Mouse (Mus musculus) left cerebral cortex, adult 18-20 months (tissue): Measurements from ENCODE around the gene Trpm5. TPM values are rescaled to one million over a fixed set of nuclear protein-coding genes. Genes with fewer than 3 reads are reported as not detected.
A peak's percentile ranks its signal among the peaks of the same experiment; 100 is the strongest.

Experiments used
- DNase-seq, 2 experiments: peaks; one replicate each; pipeline ENCODE4 v3.0.0; 2021 to 2022; ENCODE audit warnings: low spot score in 2 of 2, mixed read lengths in 1 of 2
- long read RNA-seq, 2 experiments: library from polyadenylated mRNA; stranded (forward); transcript quantifications; one replicate each; pipeline ENCODE4 v2.0.0; 2021
- total RNA-seq, 2 experiments: library from RNA; stranded (reverse); gene quantifications; 2 replicates each; pipeline ENCODE4 v1.2.3; 2021

The Trpm5 gene
- total RNA-seq: not detected
- long read RNA-seq, experiment 1, partial matches to known transcripts: 0 of 1 reads
- long read RNA-seq, experiment 1, other reads (novel, unspliced or antisense): 1 of 1 reads
- long read RNA-seq, experiment 2: 0 reads

GRCm38 (mm10) chr7:143094592-143095553 lies at the start of gene Trpm5:
Gene Trpm5, minus strand, starts transcription at chr7:143094642.
- peak; percentile 39 to 56 for DNase-seq

DNA sequence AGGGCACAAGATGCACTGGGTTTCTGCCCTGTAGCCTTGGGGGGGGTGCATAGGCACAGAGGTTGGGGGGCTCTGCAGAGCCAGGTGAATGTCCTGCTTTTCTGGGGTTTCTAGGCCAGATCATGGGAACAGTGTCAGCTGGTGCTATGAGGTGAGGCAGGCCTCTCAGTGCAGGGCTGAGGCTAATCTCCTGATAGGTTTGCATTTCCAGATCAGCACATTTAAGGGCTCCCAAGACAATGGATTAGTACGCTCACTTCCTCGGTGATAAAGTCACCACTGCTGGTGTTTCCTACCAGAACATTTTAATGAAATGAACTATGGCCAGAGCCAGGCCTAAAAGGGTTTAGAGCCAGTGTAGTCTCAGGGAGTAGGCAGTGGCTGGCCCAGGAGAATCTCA lies 48.2 kb upstream of the Trpm5 start:
- no peak for DNase-seq

DNA sequence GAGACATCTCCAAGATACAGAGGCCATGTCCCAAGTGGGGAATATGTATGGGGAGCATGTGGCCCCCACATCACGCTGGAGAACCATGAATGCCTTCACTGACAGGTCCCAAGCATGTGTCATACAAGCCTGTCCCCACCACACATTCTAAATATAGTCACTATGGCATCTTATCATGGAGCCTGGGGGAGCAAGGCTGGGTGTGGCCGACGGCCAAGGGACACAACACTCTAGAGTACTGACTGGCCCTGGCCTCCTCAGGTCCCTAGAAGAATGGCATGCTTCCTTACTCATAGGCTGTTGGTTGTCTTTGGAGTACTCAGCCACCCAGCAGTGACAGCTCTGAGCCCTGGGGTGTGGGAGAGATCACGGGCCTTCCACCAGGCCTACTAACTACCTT lies 45.5 kb upstream of the Trpm5 start:
- no peak for DNase-seq

GRCm38 (mm10) chr7:143138789-143139188 lies 44.3 kb upstream of the Trpm5 start:
- DNase-seq: peak; percentile 42 to 60

GRCm38 (mm10) chr7:143136561-143136960 lies 42.1 kb upstream of the Trpm5 start:
- DNase-seq: no peak

GRCm38 (mm10) chr7:143136125-143136524 lies 41.7 kb upstream of the Trpm5 start:
- no peak for DNase-seq

DNA sequence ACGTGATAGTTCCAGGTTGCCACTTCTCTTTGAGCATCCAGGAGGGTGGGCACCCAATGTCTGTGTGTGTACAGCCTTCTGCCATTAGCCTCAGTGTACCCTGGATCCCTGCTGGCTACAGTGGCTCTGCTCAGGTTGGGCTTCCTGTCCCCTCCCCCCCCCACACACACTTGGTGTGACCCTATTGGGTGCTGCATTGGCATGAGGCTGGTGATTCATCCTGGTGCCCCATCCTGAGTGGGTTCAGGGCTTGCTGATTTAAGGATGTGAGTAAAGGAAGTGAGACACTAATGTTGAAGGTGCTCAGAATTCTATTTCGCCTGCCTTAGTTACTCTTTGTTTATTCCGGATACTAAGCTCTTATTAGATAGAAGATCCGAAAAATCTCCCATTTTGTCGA lies 38.4 kb upstream of the Trpm5 start:
- DNase-seq: no peak

DNA sequence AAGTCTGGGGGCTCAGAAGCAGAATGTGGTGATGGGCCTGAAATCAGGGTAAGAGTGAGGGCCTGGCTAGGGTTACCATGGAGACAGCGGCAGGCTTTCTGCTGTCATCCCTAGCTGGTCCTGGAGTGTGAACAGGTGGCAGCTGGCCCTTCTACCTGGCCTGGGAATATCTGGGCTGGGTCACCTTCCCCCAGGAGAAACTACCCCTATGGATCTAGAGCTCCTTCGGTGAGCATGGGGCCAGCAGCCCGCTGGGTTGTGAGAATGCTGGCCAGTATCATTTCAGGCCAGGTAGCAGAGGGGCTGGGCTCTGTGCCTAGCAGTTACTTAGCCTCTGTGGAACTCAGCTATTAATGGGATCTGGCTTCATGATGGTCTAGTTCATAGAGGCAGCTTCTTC lies 30.5 kb upstream of the Trpm5 start:
- no peak for DNase-seq

GRCm38 (mm10) chr7:143123876-143124669 lies 29.6 kb upstream of the Trpm5 start:
- no peak for DNase-seq

DNA sequence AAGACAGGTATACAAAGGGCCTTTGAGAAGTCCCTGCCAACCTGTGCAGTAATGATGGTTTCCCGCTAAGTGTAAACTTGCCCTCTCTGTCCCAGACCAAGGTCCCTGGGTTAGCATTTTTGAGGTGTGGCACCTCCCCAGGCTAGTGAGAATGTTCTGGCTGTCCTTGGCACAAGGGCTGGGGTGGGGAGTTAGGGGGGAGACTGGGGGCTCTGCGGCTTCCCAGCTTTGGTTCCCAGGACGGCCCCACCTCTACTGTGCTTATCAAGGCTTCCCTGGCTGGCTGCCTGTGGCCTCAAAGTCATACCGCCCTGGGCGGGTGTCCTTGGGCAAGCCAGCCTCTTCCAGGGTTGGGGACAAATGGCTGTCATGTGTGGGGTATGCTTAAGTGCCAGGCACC lies 27.7 kb upstream of the Trpm5 start:
- no peak for DNase-seq

- DNase-seq: no peak
These were observed 25.4 kb upstream of the Trpm5 start for GRCm38 (mm10) chr7:143119826-143120225.

DNA sequence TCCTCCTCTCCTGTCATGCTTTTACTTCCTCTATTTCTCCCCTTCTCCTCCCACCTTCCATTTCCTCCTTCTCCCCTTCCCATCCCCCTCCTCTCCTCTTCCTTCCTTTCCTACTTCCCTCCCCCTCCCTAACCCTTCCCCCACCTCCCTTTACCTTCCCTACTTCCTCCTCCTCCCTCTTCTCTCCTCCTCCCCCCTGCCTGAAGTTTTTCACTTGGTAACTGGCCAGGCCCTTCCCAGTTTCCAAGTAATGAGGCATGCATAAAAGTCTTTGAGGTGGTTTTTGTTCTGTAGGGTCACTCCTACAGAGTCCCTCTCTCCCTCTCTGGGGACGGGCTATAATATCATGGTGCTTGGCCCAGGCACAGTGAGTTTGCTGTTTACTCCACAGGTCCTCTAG lies 25.0 kb upstream of the Trpm5 start:
- no peak for DNase-seq

DNA sequence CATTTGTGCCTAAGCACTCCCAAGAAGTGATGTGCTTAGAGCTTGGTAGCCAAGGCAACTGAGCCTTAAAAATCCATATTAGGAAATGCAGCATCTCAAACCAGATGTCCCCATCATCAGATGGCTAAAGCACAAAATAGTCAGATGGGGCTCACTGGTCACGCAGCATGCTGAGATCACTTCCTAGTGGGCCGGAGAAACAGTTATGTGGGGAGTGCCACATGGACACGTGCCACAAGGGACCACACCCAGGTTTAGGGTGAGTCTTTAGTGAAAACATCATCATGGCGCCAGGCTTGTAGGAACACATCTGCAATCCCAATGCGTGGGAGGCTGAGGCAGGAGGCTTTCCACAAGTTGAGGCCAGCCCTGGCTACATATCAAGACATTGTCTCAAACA lies 22.1 kb upstream of the Trpm5 start:
- DNase-seq: no peak

GRCm38 (mm10) chr7:143114773-143115172 lies 20.3 kb upstream of the Trpm5 start:
- no peak for DNase-seq

DNA sequence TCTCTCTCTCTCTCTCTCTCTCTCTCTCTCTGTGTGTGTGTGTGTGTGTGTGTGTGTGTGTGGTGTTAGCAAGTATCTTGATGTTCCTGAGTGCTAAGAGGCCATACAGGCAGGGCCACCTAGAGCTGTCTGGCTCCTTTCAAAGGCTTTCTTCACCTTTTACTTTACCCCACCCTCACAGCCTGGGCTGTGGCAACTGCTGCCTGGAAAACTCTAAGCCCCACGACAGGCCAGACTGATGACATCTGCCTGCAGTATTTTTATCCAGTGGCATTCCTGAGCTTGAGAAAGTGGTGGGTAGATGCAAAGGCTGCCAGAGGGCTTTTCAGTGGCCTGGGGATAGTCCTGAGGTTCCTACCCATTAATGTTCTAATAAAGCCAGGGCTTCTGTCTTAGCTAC lies 18.0 kb upstream of the Trpm5 start:
- DNase-seq: no peak

DNA sequence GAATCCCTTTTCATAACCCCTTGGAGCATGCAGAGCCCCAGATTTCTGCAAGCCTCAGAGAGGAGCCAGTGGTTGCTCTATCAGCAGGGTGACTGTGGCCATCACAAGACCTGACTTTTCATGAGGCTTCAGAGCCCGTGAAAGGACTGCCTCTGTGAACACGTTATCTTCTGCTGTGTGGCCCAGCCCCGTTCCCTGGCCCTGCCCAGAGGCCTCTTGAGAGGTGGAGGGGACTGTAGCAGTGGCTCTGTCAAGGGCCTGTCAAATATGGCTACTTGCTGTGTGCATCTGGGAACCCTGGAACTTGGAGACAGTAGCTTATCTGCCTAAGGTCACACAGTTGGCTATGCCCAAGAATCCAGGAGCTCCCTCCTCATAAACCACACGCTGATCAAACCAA lies 17.3 kb upstream of the Trpm5 start:
- no peak for DNase-seq

GRCm38 (mm10) chr7:143110803-143111202 lies 16.4 kb upstream of the Trpm5 start:
- no peak for DNase-seq

DNA sequence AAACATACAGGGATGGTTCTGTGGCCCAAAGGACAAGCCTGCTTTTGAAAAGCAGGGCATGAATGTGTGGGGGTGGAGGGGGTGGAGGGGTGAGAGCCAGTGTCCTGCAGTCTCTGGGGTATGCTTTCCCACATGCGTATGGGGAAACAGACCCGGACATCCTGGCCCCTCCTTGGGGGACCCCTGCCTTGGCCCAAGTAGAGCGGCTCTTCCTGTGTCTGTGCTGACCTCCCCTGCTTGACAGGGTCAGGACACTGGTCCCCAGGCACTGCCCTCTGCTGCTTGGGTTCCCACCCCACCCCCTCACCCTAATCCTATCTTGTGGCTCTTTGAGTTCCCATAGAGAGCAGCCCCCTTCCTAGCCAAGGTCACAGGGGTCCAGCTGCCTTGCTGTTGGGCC lies 15.3 kb upstream of the Trpm5 start:
- DNase-seq: no peak

- DNase-seq: no peak
These were observed 14.7 kb upstream of the Trpm5 start for GRCm38 (mm10) chr7:143108996-143109660.

DNA sequence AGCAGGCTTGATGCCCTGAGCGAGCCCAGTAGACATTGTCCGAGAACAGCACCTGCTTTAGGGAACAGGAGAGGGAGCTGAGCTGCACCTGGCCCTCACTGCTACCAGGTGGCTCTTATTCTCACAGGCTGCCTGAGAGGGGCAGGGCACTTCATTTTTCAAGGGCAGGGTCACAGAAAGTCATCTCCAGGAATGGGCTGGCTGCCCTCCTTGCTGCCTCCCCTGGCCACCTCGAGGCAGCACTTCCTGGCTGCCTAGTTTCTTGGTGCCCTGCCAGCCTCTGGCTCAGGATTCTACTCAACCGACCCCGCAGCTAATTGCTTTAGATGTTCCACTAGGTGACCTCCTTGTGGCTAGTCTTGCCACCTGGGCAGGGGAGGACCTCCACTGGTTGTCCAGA lies 13.8 kb upstream of the Trpm5 start:
- DNase-seq: no peak

GRCm38 (mm10) chr7:143106672-143107465 lies 12.4 kb upstream of the Trpm5 start:
- no peak for DNase-seq
